Mouse (Mus musculus) heart, adult 2 months (tissue): ENCODE data around the gene Tysnd1. TPM values are rescaled to one million over a fixed set of nuclear protein-coding genes. Genes with fewer than 3 reads are reported as not detected.
A peak's percentile ranks its signal among the peaks of the same experiment; 100 is the strongest.

Experiments used
- DNase-seq, 2 experiments: peaks; one replicate each; pipeline ENCODE4 v3.0.0; 2021
- H3K27ac ChIP-seq: fragments of 200-600 bp; 2 replicates; pipeline ENCODE4 v1.8.1; 2022
- H3K27me3 ChIP-seq: fragments of 200-500 bp; 2 replicates; pipeline ENCODE4 v1.6.1; 2012; ENCODE audit warnings: mild to moderate bottlenecking, low read length, inconsistent platforms, mixed read lengths; ENCODE audit not compliant: control insufficient read depth, insufficient read depth
- H3K36me3 ChIP-seq: fragments of 200-500 bp; 2 replicates; pipeline ENCODE4 v1.6.1; 2012; ENCODE audit warnings: low read length, inconsistent platforms; ENCODE audit not compliant: control insufficient read depth, insufficient read depth
- H3K4me1 ChIP-seq: fragments of 200-500 bp; 2 replicates; pipeline ENCODE4 v1.6.1; 2011; ENCODE audit warnings: low read length; ENCODE audit not compliant: control insufficient read depth, insufficient read depth
- H3K4me3 ChIP-seq: fragments of 200-600 bp; 2 replicates; pipeline ENCODE4 v1.8.1; 2022
- H3K79me2 ChIP-seq: fragments of 200-500 bp; replicated peaks from 2 replicates; pipeline ENCODE4 v1.6.1; 2012; ENCODE audit warnings: mild to moderate bottlenecking, inconsistent platforms, low read length, moderate library complexity, mixed read lengths; ENCODE audit not compliant: control insufficient read depth, insufficient read depth
- H3K9ac ChIP-seq: fragments of 200-500 bp; 2 replicates; pipeline ENCODE4 v1.6.1; 2012; ENCODE audit warnings: low read depth, mild to moderate bottlenecking, control low read depth, inconsistent platforms, low read length, mixed read lengths
- CTCF ChIP-seq: fragments of 200-600 bp; IDR thresholded peaks from 2 replicates; pipeline ENCODE4 v1.8.1; 2022; ENCODE audit warnings: antibody characterized with exemption, mild to moderate bottlenecking, moderate library complexity
- EP300 ChIP-seq: fragments of 200-500 bp; IDR thresholded peaks from 2 replicates; pipeline ENCODE4 v1.6.1; 2011; ENCODE audit warnings: low read depth, low read length, control low read depth; ENCODE audit not compliant: insufficient read depth
- POLR2A ChIP-seq: fragments of 200-500 bp; IDR thresholded peaks from 2 replicates; pipeline ENCODE4 v1.6.1; 2011; ENCODE audit warnings: mild to moderate bottlenecking, low read depth, low read length, control low read depth; ENCODE audit not compliant: insufficient read depth
- WGBS: fragments of 180-500 bp; shearing (Covaris S2); methylation state at CpG from one replicate; pipeline ENCODE4 v1.1.7; 2018; 5-methylcytosine and 5-hydroxymethylcytosine counted together
- intact Hi-C: fragments of 180-260 bp; cut with DNase I; formaldehyde crosslinking; loops from one replicate; pipeline ENCODE4 v1.15.1; 2025
- polyA plus RNA-seq: library from polyadenylated mRNA; depleted of rRNA; stranded (reverse); fragments of >200 nt; gene quantifications from 2 replicates; pipeline ENCODE4 v1.2.3, GENCODE M21; 2012
- total RNA-seq, 2 experiments: library from RNA; stranded (reverse); gene quantifications; 2 replicates each; pipeline ENCODE4 v1.2.3; 2021

The Tysnd1 gene
- total and polyA plus RNA-seq, 3 experiments, result 20.2 to 27.2 (median 22.3) TPM

DNA sequence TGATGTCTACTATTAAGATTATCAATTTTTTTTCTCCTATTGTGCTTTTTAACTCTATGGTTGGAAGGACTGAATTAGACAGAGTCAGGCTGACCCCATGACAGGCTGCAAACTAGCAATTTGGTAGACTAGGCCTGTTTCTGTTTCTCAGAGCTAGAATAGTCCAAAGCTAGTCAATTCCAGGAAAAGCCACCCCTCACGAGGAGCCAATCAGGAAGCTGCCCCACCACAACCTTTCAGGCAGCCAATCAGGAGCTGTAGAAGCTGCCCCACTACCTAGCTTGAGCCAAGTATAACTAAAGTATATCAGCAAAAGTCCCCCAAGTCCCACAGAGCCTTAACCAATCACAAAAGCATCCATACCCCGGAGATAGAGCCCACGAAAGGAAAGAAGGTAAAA lies 19.4 kb upstream of the Tysnd1 start:
- H3K4me3 ChIP-seq, result no peak overlapping the region
- no peak for DNase-seq
- intact Hi-C loops, result no loop called here

DNA sequence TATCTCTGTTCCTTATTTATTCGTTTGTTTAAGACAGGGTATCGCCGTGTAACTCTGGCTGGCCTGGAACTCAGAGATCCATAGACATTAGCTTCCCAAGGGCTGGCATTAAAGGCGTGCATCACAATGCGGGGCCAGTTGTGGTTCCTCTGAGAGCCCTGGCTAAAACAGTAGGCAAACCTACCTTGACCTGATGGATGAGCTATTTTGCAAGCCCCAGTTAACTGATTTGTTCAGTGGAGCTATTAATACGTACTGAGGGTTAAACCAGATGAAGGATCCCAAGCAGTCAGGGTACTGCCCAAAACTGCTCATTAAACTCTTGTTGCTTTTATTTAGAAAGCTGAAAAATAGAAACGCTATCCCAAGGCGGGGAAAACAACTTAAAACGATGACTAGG lies 15.8 kb upstream of the Tysnd1 start:
- Histone ChIP-seq H3K4me1 (peaks cover 7% of the 10 kb centered on the region), H3K27ac (peak overlapping the region; percentile 85), H3K4me3 (peak overlapping the region; percentile 86), H3K9ac (peak overlapping the region; percentile 80), H3K79me2 (peaks cover 4% of the 10 kb centered on the region), H3K36me3 (peaks cover 3% of the 10 kb centered on the region; the same call in 1 of the 2 replicates), H3K27me3 (no peaks in the 10 kb centered on the region)
- WGBS, result 37% methylated on average over 9 of the region's 9 CpGs
- intact Hi-C loops, result no loop called here
- no peak for DNase-seq
- TF ChIP-seq EP300, result no peak
- no peak for TF ChIP-seq CTCF
- TF ChIP-seq POLR2A, result no peak

More for the DNA sequence above, 19.4 kb upstream of the Tysnd1 start:
- TF ChIP-seq POLR2A (no peak), EP300 (no peak), CTCF (no peak)
- H3K4me1 ChIP-seq, result peaks cover 3% of the 10 kb centered on the region
- no peaks in the 10 kb centered on the region for H3K36me3 ChIP-seq
- no peak overlapping the region for H3K9ac ChIP-seq
- no peak overlapping the region for H3K27ac ChIP-seq
- H3K27me3 ChIP-seq, result no peaks in the 10 kb centered on the region
- 62% methylated on average over 3 of the region's 3 CpGs for WGBS
- H3K79me2 ChIP-seq, result peaks cover 2% of the 10 kb centered on the region; the same call in 1 of the 2 replicates

DNA sequence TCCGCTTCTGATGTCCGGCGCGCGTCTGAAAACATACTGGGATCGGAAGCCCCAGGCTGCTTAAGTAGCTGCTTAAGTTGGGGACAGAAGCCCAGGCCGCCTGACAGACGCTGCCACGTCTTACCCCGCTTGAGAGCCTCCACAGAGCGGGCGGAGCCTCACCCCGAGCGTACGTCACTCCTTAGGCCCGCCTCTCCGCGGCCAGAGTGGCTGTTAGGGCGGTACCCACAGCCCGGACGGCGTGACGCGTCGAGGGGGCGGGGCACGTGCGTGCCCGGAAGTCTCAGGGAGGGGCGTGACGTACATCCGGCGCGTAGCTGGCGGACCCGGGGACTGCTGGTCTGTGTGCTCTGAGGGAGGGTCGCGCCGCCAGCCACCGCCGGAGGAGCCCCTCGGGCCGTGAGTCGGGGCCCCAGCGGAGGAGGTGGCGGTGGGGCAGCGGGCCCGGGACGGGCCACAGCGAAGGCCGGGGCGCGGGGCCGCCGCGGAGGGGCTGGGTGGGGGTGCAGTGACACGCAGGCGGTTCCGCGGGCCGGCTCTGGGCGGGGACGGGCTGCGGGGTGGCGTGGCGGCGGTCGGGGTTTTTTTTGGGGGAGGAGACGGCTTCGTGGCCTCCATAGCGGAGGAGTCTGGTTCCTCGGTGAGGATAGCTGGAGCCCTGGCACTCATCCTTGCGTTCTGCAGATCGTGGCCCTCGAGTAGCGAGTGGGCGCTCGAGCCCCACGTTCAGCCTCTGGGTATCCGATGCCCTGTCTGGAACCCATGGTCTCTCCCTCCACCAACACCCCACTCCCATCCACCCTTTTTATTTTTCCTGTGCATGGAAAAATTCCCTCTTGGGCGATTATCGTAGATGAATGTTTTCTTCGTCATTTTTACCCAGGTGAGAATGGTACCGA lies 15.1 kb upstream of the Tysnd1 start, which contains the start of gene Sar1a:
TSS of gene Sar1a (plus strand) at position 285 of the 899 bp plus-strand sequence.
- Histone ChIP-seq H3K79me2 (peaks cover 6% of the 10 kb centered on the region), H3K36me3 (peaks cover 6% of the 10 kb centered on the region; the same call in 1 of the 2 replicates), H3K27me3 (no peaks in the 10 kb centered on the region), H3K4me3 (peak within 1 kb of the TSS; percentile 86), H3K4me1 (peaks cover 7% of the 10 kb centered on the region), H3K27ac (peak within 1 kb of the TSS; percentile 85), H3K9ac (peak within 1 kb of the TSS; percentile 92)
- TF ChIP-seq CTCF, result no peak
- peak; percentile 73; the same call in 1 of the 2 replicates for TF ChIP-seq EP300
- peak; percentile 97 for TF ChIP-seq POLR2A
- intact Hi-C loops, result loop anchor here (1.0 kb wide), 1 partner anchor 35 kb away; the partner anchor contains the start of gene Aifm2
- peak; percentile 99 for DNase-seq
- WGBS, result under 1% methylated on average over 60 of the region's 84 CpGs

DNA sequence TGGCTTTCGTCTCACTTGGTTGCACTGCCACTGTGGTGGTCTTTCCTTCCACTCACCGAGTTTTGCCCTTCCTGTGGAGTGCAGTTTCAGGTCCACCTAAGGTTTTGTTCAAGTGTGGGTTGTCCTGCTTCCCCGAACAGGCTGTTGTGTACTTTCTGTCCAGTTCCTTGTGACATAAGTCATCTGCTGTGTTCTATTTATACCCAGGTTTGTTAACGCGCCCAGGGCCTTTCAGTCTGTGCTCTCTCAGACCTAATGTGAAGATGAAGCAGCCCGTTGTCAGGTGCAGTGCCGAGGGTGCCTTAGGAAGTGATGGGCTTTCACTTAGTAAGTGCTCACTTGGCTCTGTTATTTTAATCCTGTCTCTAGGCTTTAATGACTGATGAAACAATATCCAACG lies 5.9 kb upstream of the Tysnd1 start:
- H3K79me2 ChIP-seq, result 0 out of 2 replicates have a peak, but pooled peaks cover 1% of the 10 kb centered on the region
- peak overlapping the region; percentile 83 for H3K27ac ChIP-seq
- peaks cover 6% of the 10 kb centered on the region for H3K36me3 ChIP-seq
- H3K9ac ChIP-seq, result peak overlapping the region; percentile 26; the same call in 1 of the 2 replicates
- 56% methylated on average over 8 of the region's 8 CpGs for WGBS
- intact Hi-C loops, result no loop called here
- H3K4me1 ChIP-seq, result no peaks in the 10 kb centered on the region
- peak; percentile 36 to 44 for DNase-seq
- H3K27me3 ChIP-seq, result no peaks in the 10 kb centered on the region
- TF ChIP-seq CTCF, result no peak
- peak; percentile 84 for TF ChIP-seq EP300
- TF ChIP-seq POLR2A, result peak; percentile 71
- H3K4me3 ChIP-seq, result peak overlapping the region; percentile 7; the same call in 1 of the 2 replicates

DNA sequence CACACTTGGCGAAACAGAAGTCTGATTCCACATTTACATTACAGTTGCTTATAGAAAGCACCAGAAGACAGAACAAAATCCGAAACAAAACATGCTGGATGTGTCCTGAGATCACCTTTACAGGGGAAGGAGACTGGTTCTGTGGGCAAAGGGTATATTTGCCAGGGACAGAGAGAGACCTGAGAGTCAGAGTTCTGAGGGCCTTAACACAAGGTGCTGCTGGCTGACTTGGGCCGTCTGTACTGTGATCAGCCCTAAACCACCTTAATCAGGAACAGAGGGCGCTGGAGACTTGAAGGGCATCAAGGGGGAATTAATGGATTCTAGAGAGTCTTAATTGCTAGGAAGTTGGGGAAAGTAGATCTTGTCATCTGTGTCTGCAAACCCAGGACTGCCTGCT lies 1.8 kb upstream of the Tysnd1 start:
- Histone ChIP-seq H3K9ac (no peak overlapping the region), H3K27me3 (no peaks in the 10 kb centered on the region), H3K79me2 (peaks cover 6% of the 10 kb centered on the region), H3K4me1 (peaks cover 5% of the 10 kb centered on the region), H3K27ac (no peak overlapping the region), H3K4me3 (no peak overlapping the region), H3K36me3 (peaks cover 3% of the 10 kb centered on the region)
- 84% methylated on average over 4 of the region's 4 CpGs for WGBS
- intact Hi-C loops, result loop anchor here (1.0 kb wide), 1 partner anchor 12 kb away; no protein-coding TSS in a partner anchor
- peak in 1 of 2 experiments; percentile 11 for DNase-seq
- no peak for TF ChIP-seq CTCF
- TF ChIP-seq EP300, result no peak
- no peak for TF ChIP-seq POLR2A
